12 mouse cellular contexts compared by ENCODE assay signal in the genomic region with DNA sequence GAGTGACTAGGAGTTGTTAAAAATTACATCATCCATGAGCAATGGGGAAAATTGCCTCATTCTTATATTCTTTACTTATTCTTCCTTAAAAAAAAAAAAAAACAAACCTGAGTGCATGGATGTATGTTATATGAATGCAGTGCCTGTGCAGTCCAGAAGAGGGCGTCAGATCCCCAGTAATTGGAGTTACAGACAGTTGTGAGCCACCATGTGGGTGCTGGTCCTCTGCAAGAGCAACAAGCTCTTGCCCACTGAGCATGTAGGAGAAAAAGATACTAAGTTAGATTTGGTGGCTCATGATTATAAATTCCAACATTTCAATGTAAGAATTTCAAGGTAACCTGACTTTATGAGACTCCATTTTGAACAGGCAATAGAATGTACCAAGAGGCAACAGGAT.
A peak's percentile ranks its signal among the peaks of the same experiment; 100 is the strongest.
DNase-seq lines count a peak whose midpoint lies in the region; ATAC-seq and TF ChIP-seq lines count a peak whose summit lies in the region.
"Had no signal": no experiment of that assay in that cellular context is flagged by ENCODE, and none has a peak within 500 bp of the region (broad histone marks: within the 10 kb centered on the region; RNA-seq: fewer than 3 reads in every experiment).

No protein-coding gene starts in this region.

- no peaks in the 10 kb centered on the region for H3K27me3 ChIP-seq in lung, embryonic 14.5 days (ENCODE audit: insufficient read depth, low read length)
- H3K27me3 ChIP-seq in Patski = no peaks in the 10 kb centered on the region
- H3K27me3 ChIP-seq: liver, embryonic 13.5 days had no signal

- peaks cover 5% of the 10 kb centered on the region; the same call in 1 of the 2 replicates for H3K4me1 ChIP-seq in lung, embryonic 14.5 days (ENCODE audit: insufficient read depth)
- H3K4me1 ChIP-seq: liver, embryonic 13.5 days had no signal

- no peaks in the 10 kb centered on the region for H3K36me3 ChIP-seq in lung, embryonic 14.5 days (ENCODE audit: insufficient read depth)
- H3K36me3 ChIP-seq: liver, embryonic 13.5 days had no signal

- POLR2A ChIA-PET in Patski (lab: Charles Lee) = no interaction called here

- intact Hi-C loops in gastrocnemius, adult 2 months (cut with DNase I) = loop anchor here (5.0 kb wide), 1 partner anchor 116 kb away; no protein-coding TSS in a partner anchor

- peak; percentile 59 for TF ChIP-seq CTCF in gastrocnemius, adult 2 months (IDR thresholded peaks at IDR 0.05)
- TF ChIP-seq CTCF in lung, embryonic 14.5 days (IDR thresholded peaks at IDR 0.05; ENCODE audit: low read depth) = peak; percentile 56
- peak; percentile 66 for TF ChIP-seq CTCF in Patski (IDR thresholded peaks at IDR 0.05)

- no peak overlapping the region for H3K27ac ChIP-seq in gastrocnemius, adult 2 months
- no peak overlapping the region for H3K27ac ChIP-seq in lung, embryonic 14.5 days (ENCODE audit: low read depth)
- H3K27ac ChIP-seq: liver, embryonic 13.5 days had no signal

- no peak for DNase-seq in gastrocnemius, adult 2 months
- DNase-seq in gastrocnemius, postnatal 4 days (ENCODE audit: low spot score in 2 of 2) = no peak
- peak; percentile 34 for DNase-seq in lung, embryonic 14.5 days
- no peak for DNase-seq in lung, adult 18-20 months
- no peak for DNase-seq in Patski (ENCODE audit: low read depth, low spot score)
- DNase-seq in naive thymus-derived CD4-positive, alpha-beta T cell, adult 2 months (ENCODE audit: low read depth) = peak; percentile 7
- DNase-seq in right cerebral cortex, postnatal 4 days = no peak
- DNase-seq: liver, embryonic 13.5 days had no signal

- H3K4me2 ChIP-seq in lung, embryonic 14.5 days = no peak overlapping the region
- H3K4me2 ChIP-seq: heart, embryonic 11.5 days; liver, embryonic 13.5 days had no signal

- no peak overlapping the region for H3K4me3 ChIP-seq in gastrocnemius, adult 2 months
- no peak overlapping the region for H3K4me3 ChIP-seq in lung, embryonic 14.5 days (ENCODE audit: low read depth, low read length)
- H3K4me3 ChIP-seq: liver, embryonic 13.5 days had no signal

- H3K9ac ChIP-seq in lung, embryonic 14.5 days = no peak overlapping the region
- H3K9ac ChIP-seq: liver, embryonic 13.5 days had no signal

- H3K9me3 ChIP-seq in lung, embryonic 14.5 days (ENCODE audit: low read depth, low read length) = no peaks in the 10 kb centered on the region; the same call in 1 of the 2 replicates
- H3K9me3 ChIP-seq: liver, embryonic 13.5 days had no signal

- in situ Hi-C loops in Patski (cut with MboI; ENCODE audit: low pct_unique_long_range_greater_than_20kb) = no loop called here

- WGBS in lung, embryonic 14.5 days = 38% methylated on average over 1 of the region's 1 CpGs

- CTCF ChIA-PET in Patski (lab: Charles Lee) = interaction anchor here (1.3 to 1.7 kb wide), 3 partner anchors 8 to 117 kb away, joined by 3 to 5 read pairs (median 4); no protein-coding TSS in a partner anchor

- ATAC-seq in lung, embryonic 14.5 days (ENCODE audit: insufficient read depth) = no peak
- ATAC-seq in Patski = no peak
- no peak for ATAC-seq in megakaryocyte-erythroid progenitor cell, adult 5-6 weeks (replicated peaks; ENCODE audit: low FRiP score, low TSS enrichment, poor library complexity, severe bottlenecking)
- ATAC-seq: forebrain, embryonic 14.5 days; inflammation-experienced regulatory T-cells, adult 6 months had no signal

Comparison
In these comparisons a context has a peak if more than half of its experiments do, and no peak if none do; other contexts are left out.
1. DNase-seq: peak in lung, embryonic 14.5 days (single experiment) and naive thymus-derived CD4-positive, alpha-beta T cell, adult 2 months (single experiment); none in gastrocnemius, adult 2 months (single experiment), gastrocnemius, postnatal 4 days (0 of 2), lung, adult 18-20 months (0 of 2), Patski (single experiment) and right cerebral cortex, postnatal 4 days (single experiment).
2. Peak in every context shown above with its lines, with median percentiles within 50 percentile points of each other: CTCF ChIP-seq.